Mouse (Mus musculus): Measurements from ENCODE around the gene 1700113H08Rik.

Gene 1700113H08Rik

GRCm38 (mm10) chr10:87058926-87059325, 1.1 kb downstream of the 1700113H08Rik start:
- DNase-seq (ENCODE audit: low read depth, low spot score) = no peak

GRCm38 (mm10) chr10:87059447-87059846, 1.6 kb downstream of the 1700113H08Rik start:
- no peak for DNase-seq (ENCODE audit: low read depth, low spot score)

GRCm38 (mm10) chr10:87084236-87084635, 26.4 kb downstream of the 1700113H08Rik start:
- DNase-seq (ENCODE audit: low read depth, low spot score) = no peak

GRCm38 (mm10) chr10:87087646-87088045, 29.8 kb downstream of the 1700113H08Rik start:
- no peak for DNase-seq (ENCODE audit: low read depth, low spot score)

- peak; percentile 13 for DNase-seq (ENCODE audit: low read depth, low spot score)
These were observed 36.4 kb downstream of the 1700113H08Rik start for GRCm38 (mm10) chr10:87094249-87094648.

GRCm38 (mm10) chr10:87098722-87099121, 40.9 kb downstream of the 1700113H08Rik start:
- DNase-seq (ENCODE audit: low read depth, low spot score) = no peak

- DNase-seq (ENCODE audit: low read depth, low spot score) = no peak
These were observed 42.8 kb downstream of the 1700113H08Rik start for GRCm38 (mm10) chr10:87100668-87101067.

GRCm38 (mm10) chr10:87101265-87101950, 43.6 kb downstream of the 1700113H08Rik start:
- no peak for DNase-seq (ENCODE audit: low read depth, low spot score)

GRCm38 (mm10) chr10:87101951-87102320, 44.1 kb downstream of the 1700113H08Rik start:
- no peak for DNase-seq (ENCODE audit: low read depth, low spot score)

- DNase-seq (ENCODE audit: low read depth, low spot score) = no peak
These were observed 44.6 kb downstream of the 1700113H08Rik start for GRCm38 (mm10) chr10:87102455-87102854.

- DNase-seq (ENCODE audit: low read depth, low spot score) = no peak
These were observed 45.4 kb downstream of the 1700113H08Rik start for GRCm38 (mm10) chr10:87103286-87103685.

- no peak for DNase-seq (ENCODE audit: low read depth, low spot score)
These were observed 49.9 kb downstream of the 1700113H08Rik start for GRCm38 (mm10) chr10:87107565-87108297.

- no peak for DNase-seq (ENCODE audit: low read depth, low spot score)
These were observed 50.5 kb downstream of the 1700113H08Rik start for GRCm38 (mm10) chr10:87108333-87108732.

- no peak for DNase-seq (ENCODE audit: low read depth, low spot score)
These were observed 51.4 kb downstream of the 1700113H08Rik start for GRCm38 (mm10) chr10:87109038-87109771.

GRCm38 (mm10) chr10:87110909-87111308, 53.1 kb downstream of the 1700113H08Rik start:
- DNase-seq (ENCODE audit: low read depth, low spot score) = no peak

GRCm38 (mm10) chr10:87125094-87125493, 67.2 kb downstream of the 1700113H08Rik start:
- no peak for DNase-seq (ENCODE audit: low read depth, low spot score)

GRCm38 (mm10) chr10:87126186-87126824, 68.5 kb downstream of the 1700113H08Rik start:
- no peak for DNase-seq (ENCODE audit: low read depth, low spot score)

- no peak for DNase-seq (ENCODE audit: low read depth, low spot score)
These were observed 93.2 kb downstream of the 1700113H08Rik start for GRCm38 (mm10) chr10:87151050-87151449.

- DNase-seq (ENCODE audit: low read depth, low spot score) = no peak
These were observed 96.1 kb downstream of the 1700113H08Rik start for GRCm38 (mm10) chr10:87153731-87154505.

GRCm38 (mm10) chr10:87159781-87160180, 101.9 kb downstream of the 1700113H08Rik start:
- DNase-seq (ENCODE audit: low read depth, low spot score) = no peak

GRCm38 (mm10) chr10:87196123-87196756, 138.4 kb downstream of the 1700113H08Rik start:
- DNase-seq (ENCODE audit: low read depth, low spot score) = no peak

All from retina, adult 2 months (tissue).